Mouse (Mus musculus) liver, postnatal 0 days (tissue): ENCODE measurements at regions not wholly inside any gene's neighbourhood (a gene's known extent, or its start where the extent isn't known, plus 50 kb on each side); places are given as distances from the start of the nearest gene placed in this dataset.
"Not testable (repeated sequence)": the region's sequence is repeated elsewhere in the genome, so short reads cannot be mapped to it uniquely, and the experiment has no call there.

Experiments
- ATAC-seq: fragments of 200-750 bp; cut with Nextera tagmentation; 2 replicates; pipeline ENCODE4 v1.8.0; 2017; ENCODE audit warnings: mild to moderate bottlenecking, moderate library complexity
- DNase-seq: peaks from one replicate; pipeline ENCODE4 v3.0.0-alpha.2; 2016
- H3K27ac ChIP-seq: fragments of 300-500 bp; sonication (generic); 2 replicates; pipeline ENCODE4 v1.5.1; 2014; ENCODE audit warnings: antibody characterized with exemption, moderate library complexity, mild to moderate bottlenecking, low read depth
- H3K27me3 ChIP-seq: fragments of 300-500 bp; sonication (generic); 2 replicates; pipeline ENCODE4 v1.6.1; 2014; ENCODE audit warnings: low read length, control low read depth, mixed read lengths; ENCODE audit not compliant: insufficient read depth
- H3K36me3 ChIP-seq: fragments of 300-500 bp; sonication (generic); replicated peaks from 2 replicates; pipeline ENCODE4 v1.6.1; 2014; ENCODE audit warnings: mild to moderate bottlenecking, control low read depth, low read length, moderate library complexity, mixed read lengths; ENCODE audit not compliant: insufficient read depth
- H3K4me1 ChIP-seq: fragments of 300-500 bp; sonication (generic); 2 replicates; pipeline ENCODE4 v1.6.1; 2014; ENCODE audit warnings: antibody characterized with exemption, mild to moderate bottlenecking, control low read depth; ENCODE audit not compliant: insufficient read depth
- H3K4me2 ChIP-seq: fragments of 300-500 bp; sonication (generic); 2 replicates; pipeline ENCODE4 v1.6.1; 2014; ENCODE audit warnings: low read depth, mild to moderate bottlenecking, low read length, moderate library complexity, mixed read lengths
- H3K4me3 ChIP-seq: fragments of 300-500 bp; sonication (generic); 2 replicates; pipeline ENCODE4 v1.5.1; 2014; ENCODE audit warnings: low read depth, low read length
- H3K9ac ChIP-seq: fragments of 300-500 bp; sonication (generic); replicated peaks from 2 replicates; pipeline ENCODE4 v1.6.1; 2014; ENCODE audit warnings: mild to moderate bottlenecking, moderate library complexity
- H3K9me3 ChIP-seq: fragments of 300-500 bp; sonication (generic); 2 replicates; pipeline ENCODE4 v1.6.1; 2016; ENCODE audit warnings: mild to moderate bottlenecking, control low read depth, low read length, mixed read lengths
- CTCF ChIP-seq: sonication (generic); IDR thresholded peaks from 2 replicates; pipeline ENCODE4 v1.5.1; 2016; ENCODE audit warnings: antibody characterized with exemption, low read depth
- EP300 ChIP-seq: IDR thresholded peaks from 2 replicates; pipeline ENCODE4 v1.6.1; 2016; ENCODE audit warnings: antibody characterized with exemption, low read depth, mild to moderate bottlenecking
- WGBS: fragments of 180-500 bp; shearing (Covaris S2); extraction: QIAGEN DNeasy Blood & Tissue Kit; methylation state at CpG from one replicate; pipeline ENCODE4 v1.1.7; 2014; ENCODE audit not compliant: insufficient replicate concordance; 5-methylcytosine and 5-hydroxymethylcytosine counted together

- no peaks in the 10 kb centered on the region for H3K27me3 ChIP-seq
- WGBS = 54% methylated on average over 15 of the region's 15 CpGs
- no peaks in the 10 kb centered on the region for H3K36me3 ChIP-seq
- H3K4me2 ChIP-seq = no peak overlapping the region
- TF ChIP-seq CTCF = no peak
- no peak for TF ChIP-seq EP300
- no peak overlapping the region for H3K27ac ChIP-seq
- no peaks in the 10 kb centered on the region for H3K9me3 ChIP-seq
- DNase-seq = no peak
- H3K4me3 ChIP-seq = no peak overlapping the region
- no peaks in the 10 kb centered on the region for H3K4me1 ChIP-seq
- H3K9ac ChIP-seq = no peak overlapping the region
- no peak for ATAC-seq
Observed at GRCm38 (mm10) chr13:52295847-52296246, 235.2 kb downstream of the Diras2 start.

GRCm38 (mm10) chr13:52296541-52297276 is 234.4 kb downstream of the Diras2 start:
- H3K9ac ChIP-seq = no peak overlapping the region
- no peak for DNase-seq
- no peaks in the 10 kb centered on the region; the same call in 1 of the 2 replicates for H3K9me3 ChIP-seq
- H3K27ac ChIP-seq = no peak overlapping the region
- H3K27me3 ChIP-seq = no peaks in the 10 kb centered on the region
- no peak for ATAC-seq
- WGBS = 74% methylated on average over 9 of the region's 9 CpGs
- H3K4me3 ChIP-seq = no peak overlapping the region
- TF ChIP-seq CTCF = no peak
- TF ChIP-seq EP300 = no peak
- no peak overlapping the region for H3K4me2 ChIP-seq
- no peaks in the 10 kb centered on the region for H3K4me1 ChIP-seq
- H3K36me3 ChIP-seq = no peaks in the 10 kb centered on the region

- DNase-seq (no peak), ATAC-seq (no peak)
- Histone ChIP-seq H3K9me3 (no peaks in the 10 kb centered on the region; the same call in 1 of the 2 replicates), H3K4me3 (no peak overlapping the region), H3K9ac (no peak overlapping the region), H3K36me3 (no peaks in the 10 kb centered on the region), H3K4me2 (no peak overlapping the region), H3K4me1 (no peaks in the 10 kb centered on the region), H3K27me3 (no peaks in the 10 kb centered on the region), H3K27ac (no peak overlapping the region)
- WGBS = 80% methylated on average over 7 of the region's 7 CpGs
- no peak for TF ChIP-seq EP300
- no peak for TF ChIP-seq CTCF
Observed at GRCm38 (mm10) chr13:52297277-52297623, 233.8 kb downstream of the Diras2 start.

GRCm38 (mm10) chr13:52298362-52298761 is 232.7 kb downstream of the Diras2 start:
- no peaks in the 10 kb centered on the region for H3K36me3 ChIP-seq
- H3K4me3 ChIP-seq = no peak overlapping the region
- no peak for ATAC-seq
- no peaks in the 10 kb centered on the region for H3K4me1 ChIP-seq
- WGBS = 67% methylated on average over 5 of the region's 5 CpGs
- H3K27ac ChIP-seq = no peak overlapping the region
- no peaks in the 10 kb centered on the region; the same call in 1 of the 2 replicates for H3K9me3 ChIP-seq
- H3K4me2 ChIP-seq = no peak overlapping the region
- no peak overlapping the region for H3K9ac ChIP-seq
- DNase-seq = no peak
- no peak for TF ChIP-seq CTCF
- no peak for TF ChIP-seq EP300
- H3K27me3 ChIP-seq = no peaks in the 10 kb centered on the region

- H3K4me3 ChIP-seq, DNase-seq, H3K4me2 ChIP-seq, H3K4me1 ChIP-seq, H3K27me3 ChIP-seq, H3K9ac ChIP-seq, H3K9me3 ChIP-seq, ATAC-seq, H3K27ac ChIP-seq, H3K36me3 ChIP-seq: not testable (repeated sequence)
Observed at GRCm38 (mm10) chr13:52305328-52305727, 225.8 kb downstream of the Diras2 start.

GRCm38 (mm10) chr13:52306783-52307440 is 224.2 kb downstream of the Diras2 start:
- 34% methylated on average over 9 of the region's 9 CpGs for WGBS
- no peak overlapping the region for H3K4me2 ChIP-seq
- H3K27me3 ChIP-seq = no peaks in the 10 kb centered on the region
- no peaks in the 10 kb centered on the region for H3K4me1 ChIP-seq
- H3K9me3 ChIP-seq = no peaks in the 10 kb centered on the region
- H3K36me3 ChIP-seq = no peaks in the 10 kb centered on the region
- no peak for DNase-seq
- ATAC-seq = no peak
- no peak overlapping the region for H3K9ac ChIP-seq
- H3K4me3 ChIP-seq = no peak overlapping the region
- TF ChIP-seq CTCF (no peak), EP300 (no peak)
- H3K27ac ChIP-seq = no peak overlapping the region
